Mouse (Mus musculus): ENCODE data around the gene Zmynd8.

DNA sequence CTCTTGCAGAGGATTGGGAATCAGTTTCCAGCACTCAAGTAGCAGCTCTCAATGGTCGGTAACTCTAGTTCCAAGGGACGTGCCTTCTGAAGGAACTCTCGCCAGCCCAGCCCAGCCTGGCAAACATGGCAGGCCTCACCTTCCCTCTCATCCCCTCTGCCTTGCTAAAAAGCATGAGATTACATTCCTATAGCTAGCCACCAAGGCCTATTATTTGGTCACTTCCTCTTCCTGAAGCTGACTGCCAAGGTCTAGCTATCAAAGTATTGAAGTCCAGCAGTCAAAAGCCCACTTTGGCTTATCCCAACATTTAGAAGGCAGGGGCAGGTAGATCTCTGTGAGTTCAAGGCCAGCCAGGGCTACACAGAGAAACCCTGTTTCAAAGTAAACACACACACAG is 24.2 kb upstream of the Zmynd8 start:
- TF ChIP-seq CTCF (conservative IDR thresholded peaks at IDR 0.05; ENCODE audit: insufficient read depth, insufficient read length, low read depth, low read length) (no peak), POLR2A (IDR thresholded peaks at IDR 0.05; ENCODE audit: low read depth, low read length) (no peak)
